Mouse (Mus musculus) midbrain, embryonic 15.5 days (tissue): Measurements from ENCODE around the gene Amdhd2. TPM values are rescaled to one million over a fixed set of nuclear protein-coding genes. Genes with fewer than 3 reads are reported as not detected.
A peak's percentile ranks its signal among the peaks of the same experiment; 100 is the strongest.

Source experiments
- ATAC-seq: fragments of 200-750 bp; cut with Nextera tagmentation; replicated peaks from 2 replicates; pipeline ENCODE4 v1.8.0; 2017; ENCODE audit warnings: moderate TSS enrichment
- H3K27ac ChIP-seq: fragments of 300-500 bp; sonication (generic); 2 replicates; pipeline ENCODE4 v1.5.1; 2015; ENCODE audit warnings: mild to moderate bottlenecking, inconsistent platforms
- H3K27me3 ChIP-seq: fragments of 300-500 bp; sonication (generic); replicated peaks from 2 replicates; pipeline ENCODE4 v1.6.1; 2015; ENCODE audit warnings: inconsistent platforms
- H3K36me3 ChIP-seq: fragments of 300-500 bp; sonication (generic); replicated peaks from 2 replicates; pipeline ENCODE4 v1.6.1; 2015; ENCODE audit warnings: inconsistent platforms
- H3K4me1 ChIP-seq: fragments of 300-500 bp; sonication (generic); 2 replicates; pipeline ENCODE4 v1.6.1; 2015; ENCODE audit warnings: inconsistent platforms
- H3K4me2 ChIP-seq: fragments of 300-500 bp; sonication (generic); 2 replicates; pipeline ENCODE4 v1.6.1; 2015; ENCODE audit warnings: inconsistent platforms, mild to moderate bottlenecking, moderate library complexity
- H3K4me3 ChIP-seq: fragments of 300-500 bp; sonication (generic); 2 replicates; pipeline ENCODE4 v1.5.1; 2015; ENCODE audit warnings: mild to moderate bottlenecking, inconsistent platforms
- H3K9ac ChIP-seq: fragments of 300-500 bp; sonication (generic); 2 replicates; pipeline ENCODE4 v1.6.1; 2015; ENCODE audit warnings: mild to moderate bottlenecking, inconsistent platforms
- H3K9me3 ChIP-seq: fragments of 300-500 bp; sonication (generic); 2 replicates; pipeline ENCODE4 v1.6.1; 2016; ENCODE audit warnings: inconsistent platforms
- WGBS: fragments of 180-500 bp; shearing (Covaris S2); methylation state at CpG from one replicate; pipeline ENCODE4 v1.1.7; 2015; ENCODE audit warnings: mixed read lengths; 5-methylcytosine and 5-hydroxymethylcytosine counted together
- polyA plus RNA-seq: library from polyadenylated mRNA; unstranded; fragments of >200 nt; fragmentation: Nextera tagmentation; extraction: Ambion mirVana; gene quantifications from 2 replicates; pipeline ENCODE4 v1.2.1, GENCODE M21; 2015

Amdhd2 gene
- polyA plus RNA-seq, 1 experiment from 2014 or later: 39.6 TPM

DNA sequence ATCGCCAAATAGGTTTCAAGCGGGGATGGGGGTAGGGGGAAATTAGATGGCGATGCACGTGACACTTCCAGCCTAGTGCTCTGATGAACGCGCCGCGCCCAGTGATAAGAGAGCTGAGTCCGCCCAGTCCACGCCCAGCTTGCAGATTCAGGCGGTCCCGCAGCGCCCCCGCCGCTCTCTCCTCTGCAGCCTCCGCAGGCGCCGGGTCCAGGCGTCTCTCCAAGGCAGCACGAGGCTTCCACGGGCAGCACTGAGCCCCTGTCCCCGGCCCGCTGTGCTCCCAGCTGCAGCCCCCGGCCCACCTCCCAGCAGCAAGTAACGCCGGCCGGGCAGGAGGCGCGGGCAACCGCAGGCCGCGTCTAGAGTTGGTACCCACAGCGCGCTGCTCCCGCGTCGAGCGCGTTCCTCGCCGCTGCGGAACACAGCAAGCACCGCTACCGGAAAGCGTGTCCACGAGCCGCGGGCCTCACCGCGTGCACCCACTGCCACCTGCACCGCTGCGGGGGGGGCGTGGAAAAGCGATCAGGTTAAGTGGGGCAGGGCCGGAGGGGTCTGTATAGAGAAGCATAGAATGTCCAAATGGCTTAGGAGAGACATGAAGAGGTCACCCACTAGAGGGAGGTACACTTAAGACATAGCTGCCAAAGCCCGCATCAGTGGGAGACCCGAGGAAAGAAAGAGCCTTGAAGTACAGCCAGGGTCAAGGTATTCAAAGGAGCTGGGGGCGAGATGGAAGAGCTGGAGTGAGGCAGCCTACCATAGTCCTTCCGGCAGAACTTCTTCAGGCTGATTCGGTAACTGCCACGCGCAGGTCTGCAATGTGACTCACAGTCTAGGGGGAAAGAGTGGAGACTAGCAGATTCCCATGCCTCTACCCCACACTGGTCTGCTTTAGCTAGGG is 43.1 kb upstream of the Amdhd2 start:
- peak overlapping the region; percentile 81 for H3K27ac ChIP-seq
- 5% methylated on average over 61 of the region's 62 CpGs for WGBS
- H3K9me3 ChIP-seq: no peaks in the 10 kb centered on the region
- peak overlapping the region; percentile 69 for H3K4me3 ChIP-seq
- H3K27me3 ChIP-seq: 0 out of 2 replicates have a peak, but pooled peaks cover 7% of the 10 kb centered on the region
- H3K4me1 ChIP-seq: peaks cover 78% of the 10 kb centered on the region
- peak overlapping the region; percentile 45 for H3K9ac ChIP-seq
- H3K4me2 ChIP-seq: peak overlapping the region; percentile 94
- no peaks in the 10 kb centered on the region for H3K36me3 ChIP-seq
- peak; percentile 31 for ATAC-seq

DNA sequence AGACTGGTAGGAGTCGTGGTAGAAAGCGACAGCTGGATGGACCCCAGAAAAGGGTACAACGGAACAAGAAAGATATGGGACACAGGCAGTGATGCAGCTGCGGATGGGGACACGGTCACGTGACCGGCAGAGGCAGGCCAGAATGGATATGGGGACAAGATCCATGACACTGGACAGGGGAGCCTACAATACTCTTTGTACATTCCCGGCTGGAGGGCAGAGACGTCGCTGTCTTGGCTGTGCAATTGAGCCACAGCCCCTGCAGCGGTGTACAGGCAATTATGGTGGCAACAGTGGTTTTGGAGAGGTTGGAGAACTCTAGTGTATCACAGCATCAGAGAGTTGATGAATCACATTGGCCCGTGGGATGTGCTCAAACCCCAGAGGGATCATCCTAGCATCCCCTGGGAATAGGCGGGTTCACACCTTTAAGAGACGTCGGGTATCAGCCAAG is 42.4 kb upstream of the Amdhd2 start:
- H3K9me3 ChIP-seq: no peaks in the 10 kb centered on the region
- WGBS: 6% methylated on average over 15 of the region's 15 CpGs
- no peaks in the 10 kb centered on the region for H3K36me3 ChIP-seq
- ATAC-seq: peak; percentile 30
- peak overlapping the region; percentile 74 for H3K9ac ChIP-seq
- peaks cover 70% of the 10 kb centered on the region for H3K4me1 ChIP-seq
- H3K4me3 ChIP-seq: peak overlapping the region; percentile 69
- H3K27ac ChIP-seq: peak overlapping the region; percentile 81
- 0 out of 2 replicates have a peak, but pooled peaks cover 7% of the 10 kb centered on the region for H3K27me3 ChIP-seq
- peak overlapping the region; percentile 94 for H3K4me2 ChIP-seq

- peak within 1 kb of the TSS; percentile 94 for H3K4me2 ChIP-seq
- H3K9ac ChIP-seq: peak within 1 kb of the TSS; percentile 74
- ATAC-seq: peak; percentile 84
- H3K4me3 ChIP-seq: peak within 1 kb of the TSS; percentile 69
- under 1% methylated on average over 65 of the region's 65 CpGs for WGBS
- 0 out of 2 replicates have a peak, but pooled peaks cover 7% of the 10 kb centered on the region for H3K27me3 ChIP-seq
- H3K27ac ChIP-seq: peak within 1 kb of the TSS; percentile 81
- H3K9me3 ChIP-seq: no peaks in the 10 kb centered on the region
- H3K4me1 ChIP-seq: peaks cover 74% of the 10 kb centered on the region
- H3K36me3 ChIP-seq: no peaks in the 10 kb centered on the region
Observed at GRCm38 (mm10) chr17:24205284-24205888, 41.8 kb upstream of the Amdhd2 start, which contains the start of gene Tbc1d24. Tbc1d24 (minus strand) TSS chr17:24205562.

- Histone ChIP-seq H3K9ac (peak overlapping the region; percentile 74), H3K27ac (peak overlapping the region; percentile 81; the same call in 1 of the 2 replicates), H3K36me3 (no peaks in the 10 kb centered on the region), H3K4me3 (peak overlapping the region; percentile 69), H3K27me3 (0 out of 2 replicates have a peak, but pooled peaks cover 7% of the 10 kb centered on the region), H3K4me1 (peaks cover 77% of the 10 kb centered on the region), H3K9me3 (no peaks in the 10 kb centered on the region), H3K4me2 (peak overlapping the region; percentile 94)
- ATAC-seq: 0 out of 2 replicates have a peak, but pooled peaks have one; percentile 3
- WGBS: 8% methylated on average over 7 of the region's 7 CpGs
Observed at GRCm38 (mm10) chr17:24204846-24205245, 41.3 kb upstream of the Amdhd2 start.

DNA sequence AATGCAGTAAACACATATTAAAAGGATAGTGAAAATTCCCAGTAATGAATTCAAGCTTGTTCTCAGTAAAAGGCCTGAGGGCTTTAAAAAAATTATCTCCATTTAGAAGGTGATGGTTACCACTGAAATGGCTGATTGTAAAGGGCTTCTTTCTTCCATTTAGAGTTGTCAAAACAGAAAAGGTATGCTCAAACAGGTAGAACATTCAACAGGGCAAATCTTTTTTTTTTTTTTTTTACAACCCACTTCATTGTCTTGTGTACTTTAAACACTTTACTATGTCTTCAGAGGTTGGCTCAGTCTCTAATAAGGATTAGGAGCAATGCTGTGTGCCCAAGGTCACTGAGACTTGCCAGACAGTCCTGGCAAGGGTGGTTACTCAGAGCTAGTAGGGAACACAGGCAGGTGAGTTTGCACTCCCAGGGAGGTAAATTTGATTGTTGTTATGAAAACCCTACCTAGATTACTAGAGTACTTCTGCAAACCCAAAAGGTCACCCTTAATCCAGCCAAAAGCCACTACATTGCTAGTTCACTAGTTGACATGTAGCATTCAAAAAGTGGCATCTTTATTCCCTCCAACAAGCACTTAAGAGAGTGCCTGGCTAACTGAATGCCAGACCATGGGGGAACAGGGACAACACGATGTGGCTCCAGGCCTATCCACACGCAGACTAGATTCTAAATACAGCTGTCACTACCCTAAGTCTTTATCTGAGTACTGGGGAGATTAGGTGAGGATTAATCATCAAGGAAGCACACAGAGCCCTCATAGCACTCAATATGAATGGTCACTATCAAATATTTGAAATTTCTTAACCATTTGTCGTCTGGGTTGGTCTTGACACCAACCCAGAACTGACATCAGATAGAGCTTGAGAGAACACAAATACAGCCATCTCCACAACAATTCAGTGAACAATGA is 40.3 kb upstream of the Amdhd2 start:
- Histone ChIP-seq H3K4me3 (peak overlapping the region; percentile 69), H3K27me3 (0 out of 2 replicates have a peak, but pooled peaks cover 7% of the 10 kb centered on the region), H3K4me2 (peak overlapping the region; percentile 94), H3K36me3 (no peaks in the 10 kb centered on the region), H3K27ac (no peak overlapping the region), H3K9ac (peak overlapping the region; percentile 74), H3K9me3 (no peaks in the 10 kb centered on the region), H3K4me1 (peaks cover 67% of the 10 kb centered on the region)
- ATAC-seq: no peak
- 70% methylated on average over 3 of the region's 3 CpGs for WGBS

DNA sequence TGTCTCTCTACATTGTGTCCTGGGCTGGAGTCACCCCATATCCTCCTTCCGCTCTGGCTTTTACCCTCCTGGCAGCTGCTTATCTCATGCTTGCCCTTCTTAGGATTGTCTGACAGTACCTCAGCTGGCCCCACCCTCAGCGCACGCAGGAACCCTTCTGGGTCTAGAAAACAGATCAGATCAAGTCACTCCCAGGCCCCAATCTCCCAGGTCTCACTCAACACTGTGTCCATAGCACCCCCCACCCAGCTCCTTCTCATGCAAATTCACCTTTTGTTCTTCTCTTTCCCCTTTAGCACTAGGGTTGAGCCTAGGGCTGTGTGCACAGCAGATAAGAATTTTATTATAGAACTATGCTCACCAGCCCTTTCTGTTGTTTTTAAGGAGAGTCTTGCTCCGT is 39.5 kb upstream of the Amdhd2 start:
- Histone ChIP-seq H3K4me3 (no peak overlapping the region), H3K9ac (peak overlapping the region; percentile 2; the same call in 1 of the 2 replicates), H3K4me1 (peaks cover 59% of the 10 kb centered on the region), H3K27me3 (0 out of 2 replicates have a peak, but pooled peaks cover 7% of the 10 kb centered on the region), H3K36me3 (no peaks in the 10 kb centered on the region), H3K4me2 (peak overlapping the region; percentile 94), H3K27ac (no peak overlapping the region), H3K9me3 (no peaks in the 10 kb centered on the region)
- no peak for ATAC-seq
- WGBS: 30% methylated on average over 4 of the region's 4 CpGs

GRCm38 (mm10) chr17:24201092-24201491 is 37.5 kb upstream of the Amdhd2 start:
- 76% methylated on average over 4 of the region's 4 CpGs for WGBS
- H3K9me3 ChIP-seq: no peaks in the 10 kb centered on the region
- H3K4me2 ChIP-seq: no peak overlapping the region
- H3K36me3 ChIP-seq: no peaks in the 10 kb centered on the region
- no peak overlapping the region for H3K9ac ChIP-seq
- no peaks in the 10 kb centered on the region for H3K27me3 ChIP-seq
- ATAC-seq: no peak
- H3K4me1 ChIP-seq: peaks cover 41% of the 10 kb centered on the region
- H3K27ac ChIP-seq: no peak overlapping the region
- H3K4me3 ChIP-seq: no peak overlapping the region

- H3K9ac ChIP-seq: no peak overlapping the region
- peaks cover 34% of the 10 kb centered on the region for H3K4me1 ChIP-seq
- no peak overlapping the region for H3K4me2 ChIP-seq
- no peaks in the 10 kb centered on the region for H3K27me3 ChIP-seq
- no peak for ATAC-seq
- H3K36me3 ChIP-seq: no peaks in the 10 kb centered on the region
- H3K27ac ChIP-seq: no peak overlapping the region
- H3K9me3 ChIP-seq: no peaks in the 10 kb centered on the region
- no peak overlapping the region for H3K4me3 ChIP-seq
- WGBS: 71% methylated on average over 4 of the region's 4 CpGs
Observed at GRCm38 (mm10) chr17:24199741-24200140, 36.2 kb upstream of the Amdhd2 start.

DNA sequence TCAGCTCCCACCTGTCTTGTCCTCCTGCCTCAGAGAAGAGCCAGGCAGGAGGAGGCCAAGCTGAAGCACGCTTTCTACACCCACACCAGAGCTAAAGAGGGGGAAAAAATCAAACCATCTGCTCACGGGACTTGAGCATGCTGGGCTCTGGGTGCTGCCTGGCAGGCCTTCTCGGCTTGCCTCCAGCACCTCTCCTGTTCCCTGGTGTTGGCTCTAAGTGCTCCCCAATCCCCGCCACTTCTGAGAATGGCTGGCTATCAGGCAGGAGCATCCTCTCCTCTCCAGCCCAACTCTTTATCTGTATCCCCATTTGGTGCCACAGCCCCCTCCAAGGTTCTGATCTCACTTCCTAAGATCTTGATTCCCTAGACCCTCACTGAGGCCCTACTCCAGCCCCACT is 35.7 kb upstream of the Amdhd2 start:
- 88% methylated on average over 4 of the region's 4 CpGs for WGBS
- Histone ChIP-seq H3K9ac (no peak overlapping the region), H3K9me3 (no peaks in the 10 kb centered on the region), H3K4me3 (no peak overlapping the region), H3K36me3 (no peaks in the 10 kb centered on the region), H3K27me3 (no peaks in the 10 kb centered on the region), H3K4me2 (no peak overlapping the region), H3K27ac (no peak overlapping the region), H3K4me1 (peaks cover 29% of the 10 kb centered on the region)
- no peak for ATAC-seq

DNA sequence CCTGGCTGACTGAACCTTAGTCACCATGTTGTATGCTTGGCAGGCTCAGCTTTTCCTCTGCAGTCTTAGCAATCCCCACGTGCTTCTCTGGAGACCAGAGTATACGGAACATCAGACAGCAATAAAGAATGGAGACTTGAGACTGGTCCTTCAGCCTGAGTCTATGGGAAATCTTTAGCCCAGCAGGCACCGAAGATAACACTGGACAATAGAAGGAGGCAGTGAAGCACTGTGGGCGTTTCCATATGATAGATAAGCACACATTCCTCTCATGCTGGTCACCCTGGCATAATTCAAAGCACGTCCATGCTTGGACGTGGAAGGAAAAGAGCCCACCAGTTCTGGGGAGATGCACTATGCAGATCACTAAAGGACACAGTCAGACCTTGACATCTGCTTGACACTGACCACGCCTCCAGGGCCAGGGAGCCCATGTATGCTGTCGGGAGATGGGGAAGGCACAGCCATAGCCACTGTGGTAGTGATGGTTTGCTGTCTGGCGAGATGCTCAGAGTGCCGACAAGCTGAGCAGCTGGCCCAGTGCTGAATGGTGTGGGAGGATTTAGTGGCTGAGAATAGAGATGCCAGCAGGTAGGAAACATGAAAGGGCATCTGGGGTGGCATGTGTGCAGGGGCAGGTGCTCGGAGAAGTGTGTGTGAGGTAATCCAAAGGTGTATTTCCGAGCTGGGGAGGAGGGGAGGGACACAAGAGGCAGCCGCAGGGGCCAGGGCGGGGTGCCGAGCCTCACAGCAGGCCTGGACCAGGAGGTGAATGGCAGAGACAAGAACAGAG is 33.7 kb upstream of the Amdhd2 start:
- no peak for ATAC-seq
- WGBS: 66% methylated on average over 15 of the region's 15 CpGs

DNA sequence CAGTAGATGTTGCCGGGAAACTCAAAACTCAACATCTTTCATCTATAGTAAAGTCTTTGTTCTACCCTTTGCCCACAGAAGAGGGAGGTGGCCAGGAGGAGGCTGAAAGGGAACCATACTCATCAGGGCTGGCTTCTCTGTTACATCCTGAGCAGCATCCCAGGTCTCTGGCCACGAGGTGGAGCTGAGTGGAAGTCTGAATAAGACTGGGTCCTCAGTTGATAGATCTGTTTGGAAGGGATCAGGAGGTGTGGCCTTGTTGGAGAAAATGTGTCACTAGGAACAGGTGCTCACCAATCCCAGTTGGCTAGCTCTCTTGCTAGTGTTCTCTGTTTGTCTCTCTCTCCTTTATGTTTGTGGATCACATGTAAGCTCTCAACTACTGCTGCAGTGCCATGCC is 31.8 kb upstream of the Amdhd2 start:
- Histone ChIP-seq H3K9ac (no peak overlapping the region), H3K27me3 (no peaks in the 10 kb centered on the region), H3K27ac (no peak overlapping the region), H3K4me1 (peaks cover 6% of the 10 kb centered on the region; the same call in 1 of the 2 replicates), H3K4me3 (no peak overlapping the region), H3K36me3 (no peaks in the 10 kb centered on the region), H3K9me3 (no peaks in the 10 kb centered on the region), H3K4me2 (no peak overlapping the region)
- WGBS: 72% methylated on average over 2 of the region's 2 CpGs
- no peak for ATAC-seq

More for the DNA sequence above, 33.7 kb upstream of the Amdhd2 start:
- Histone ChIP-seq H3K9ac (no peak overlapping the region), H3K4me1 (peaks cover 12% of the 10 kb centered on the region), H3K27ac (no peak overlapping the region), H3K36me3 (no peaks in the 10 kb centered on the region), H3K4me3 (no peak overlapping the region), H3K27me3 (no peaks in the 10 kb centered on the region), H3K4me2 (no peak overlapping the region), H3K9me3 (no peaks in the 10 kb centered on the region)
